Mouse (Mus musculus) testis, postnatal 14 days (tissue): Measurements from ENCODE around the gene Ppl.

ENCODE experiments used
- DNase-seq: peaks from one replicate; pipeline ENCODE4 v3.0.0; 2021; ENCODE audit warnings: low spot score

Ppl gene

GRCm38 (mm10) chr16:5123476-5123875, 8.7 kb downstream of the Ppl start:
- DNase-seq, result no peak

- DNase-seq, result no peak
Measured at GRCm38 (mm10) chr16:5119845-5120244, 12.4 kb downstream of the Ppl start.

GRCm38 (mm10) chr16:5119385-5119784, 12.8 kb downstream of the Ppl start:
- DNase-seq, result no peak

GRCm38 (mm10) chr16:5113582-5113981, 18.6 kb downstream of the Ppl start:
- DNase-seq, result no peak

GRCm38 (mm10) chr16:5113002-5113550, 19.1 kb downstream of the Ppl start:
- DNase-seq, result no peak

- no peak for DNase-seq
Measured at GRCm38 (mm10) chr16:5111021-5111420, 21.2 kb downstream of the Ppl start.

- no peak for DNase-seq
Measured at GRCm38 (mm10) chr16:5109877-5110276, 22.3 kb downstream of the Ppl start.

GRCm38 (mm10) chr16:5101000-5101399, 31.2 kb downstream of the Ppl start:
- DNase-seq, result no peak

- no peak for DNase-seq
Measured at GRCm38 (mm10) chr16:5096504-5096903, 35.7 kb downstream of the Ppl start.

GRCm38 (mm10) chr16:5093285-5093684, 38.9 kb downstream of the Ppl start:
- DNase-seq, result no peak

GRCm38 (mm10) chr16:5089021-5089420, 43.2 kb downstream of the Ppl start:
- no peak for DNase-seq

GRCm38 (mm10) chr16:5086179-5086578, 46.0 kb downstream of the Ppl start:
- no peak for DNase-seq

GRCm38 (mm10) chr16:5085196-5085595, 47.0 kb downstream of the Ppl start:
- DNase-seq, result no peak

- DNase-seq, result no peak
Measured at GRCm38 (mm10) chr16:5074341-5074740, 57.9 kb downstream of the Ppl start.

GRCm38 (mm10) chr16:5071974-5072373, 60.2 kb downstream of the Ppl start:
- no peak for DNase-seq

- DNase-seq, result no peak
Measured at GRCm38 (mm10) chr16:5070321-5070720, 61.9 kb downstream of the Ppl start.

- DNase-seq, result no peak
Measured at GRCm38 (mm10) chr16:5063472-5063871, 68.7 kb downstream of the Ppl start.

- DNase-seq, result no peak
Measured at GRCm38 (mm10) chr16:5058114-5058513, 74.1 kb downstream of the Ppl start.

GRCm38 (mm10) chr16:5050251-5051110, 81.7 kb downstream of the Ppl start:
- peak; percentile 45 for DNase-seq

- peak; percentile 100 for DNase-seq
Measured at GRCm38 (mm10) chr16:5049774-5050234, 82.4 kb downstream of the Ppl start, which contains the start of the genes Glyr1 and Ubn1. Gene Glyr1, minus strand, starts transcription at chr16:5049863. Gene Ubn1, plus strand, starts transcription at chr16:5050057.

GRCm38 (mm10) chr16:5049182-5049773, 82.9 kb downstream of the Ppl start:
- no peak for DNase-seq

GRCm38 (mm10) chr16:5045322-5045721, 86.9 kb downstream of the Ppl start:
- DNase-seq, result no peak

GRCm38 (mm10) chr16:5036649-5037234, 95.5 kb downstream of the Ppl start:
- DNase-seq, result no peak
